Mouse (Mus musculus) brain, embryonic 14.5 days (tissue): ENCODE measurements around the gene Chd6. TPM values are rescaled to one million over a fixed set of nuclear protein-coding genes. Genes with fewer than 3 reads are reported as not detected.
"Not testable (repeated sequence)": the region's sequence is repeated elsewhere in the genome, so short reads cannot be mapped to it uniquely, and the experiment has no call there.

ENCODE experiments used
- DNase-seq: peaks from one replicate; pipeline ENCODE4 v3.0.0-alpha.2; 2011; ENCODE audit warnings: low read depth
- CTCF ChIP-seq: fragments of 200-500 bp; IDR thresholded peaks from 2 replicates; pipeline ENCODE4 v1.5.1; 2012; ENCODE audit warnings: inconsistent platforms, mild to moderate bottlenecking, moderate library complexity, borderline replicate concordance; ENCODE audit not compliant: insufficient read depth, insufficient read length; ENCODE audit errors: extremely low read depth
- POLR2A ChIP-seq: fragments of 200-500 bp; IDR thresholded peaks from 2 replicates; pipeline ENCODE4 v1.6.1; 2012; ENCODE audit warnings: mild to moderate bottlenecking, inconsistent platforms, borderline replicate concordance; ENCODE audit not compliant: poor library complexity, insufficient read depth, insufficient read length, severe bottlenecking; ENCODE audit errors: extremely low read depth
- polyA plus RNA-seq: library from polyadenylated mRNA; depleted of rRNA; stranded (reverse); fragments of >200 nt; gene quantifications from 2 replicates; pipeline ENCODE4 v1.2.3, GENCODE M21; 2012

Chd6 gene
- polyA plus RNA-seq, 1 experiment, result 41.5 TPM

GRCm38 (mm10) chr2:160973648-160974215 lies 135.1 kb downstream of the Chd6 start:
- DNase-seq, result no peak
- TF ChIP-seq POLR2A, result no peak
- TF ChIP-seq CTCF, result no peak

- TF ChIP-seq CTCF (no peak), POLR2A (no peak)
- peak; percentile 79 for DNase-seq
Measured at GRCm38 (mm10) chr2:160972103-160972792, 136.6 kb downstream of the Chd6 start.

GRCm38 (mm10) chr2:160962149-160962548 lies 146.7 kb downstream of the Chd6 start:
- TF ChIP-seq CTCF (no peak), POLR2A (no peak)
- no peak for DNase-seq

- TF ChIP-seq CTCF, result no peak
- TF ChIP-seq POLR2A, result no peak
- DNase-seq, result no peak
Measured at GRCm38 (mm10) chr2:160960956-160961646, 147.8 kb downstream of the Chd6 start.

GRCm38 (mm10) chr2:160959901-160960300 lies 149.0 kb downstream of the Chd6 start:
- no peak for DNase-seq

GRCm38 (mm10) chr2:160958737-160959136 lies 150.1 kb downstream of the Chd6 start:
- DNase-seq, result no peak
- peak; percentile 30; the same call in 1 of the 2 replicates for TF ChIP-seq CTCF
- TF ChIP-seq POLR2A, result no peak

More at GRCm38 (mm10) chr2:160959901-160960300, 149.0 kb downstream of the Chd6 start:
- no peak for TF ChIP-seq CTCF

- not testable (repeated sequence) for DNase-seq
Measured at GRCm38 (mm10) chr2:160957801-160958200, 151.1 kb downstream of the Chd6 start.

GRCm38 (mm10) chr2:160957307-160957706 lies 151.6 kb downstream of the Chd6 start:
- DNase-seq, result not testable (repeated sequence)

- peak; percentile 31 for DNase-seq
- TF ChIP-seq CTCF, result no peak
- no peak for TF ChIP-seq POLR2A
Measured at GRCm38 (mm10) chr2:160955331-160955730, 153.5 kb downstream of the Chd6 start.

GRCm38 (mm10) chr2:160954541-160954940 lies 154.3 kb downstream of the Chd6 start:
- no peak for DNase-seq

GRCm38 (mm10) chr2:160953131-160953873 lies 155.6 kb downstream of the Chd6 start:
- DNase-seq, result peak; percentile 68
- TF ChIP-seq CTCF (no peak), POLR2A (no peak)

More at GRCm38 (mm10) chr2:160954541-160954940, 154.3 kb downstream of the Chd6 start:
- TF ChIP-seq POLR2A, result no peak
- TF ChIP-seq CTCF, result no peak

- DNase-seq, result no peak
- TF ChIP-seq CTCF (no peak), POLR2A (no peak)
Measured at GRCm38 (mm10) chr2:160951595-160951994, 157.3 kb downstream of the Chd6 start.

GRCm38 (mm10) chr2:160942443-160942842 lies 166.4 kb downstream of the Chd6 start:
- DNase-seq, result no peak

More at GRCm38 (mm10) chr2:160942443-160942842, 166.4 kb downstream of the Chd6 start:
- TF ChIP-seq POLR2A, result no peak
- peak; percentile 19; the same call in 1 of the 2 replicates for TF ChIP-seq CTCF
